Mouse (Mus musculus): ENCODE measurements around the gene Smr3a.

Smr3a gene

DNA sequence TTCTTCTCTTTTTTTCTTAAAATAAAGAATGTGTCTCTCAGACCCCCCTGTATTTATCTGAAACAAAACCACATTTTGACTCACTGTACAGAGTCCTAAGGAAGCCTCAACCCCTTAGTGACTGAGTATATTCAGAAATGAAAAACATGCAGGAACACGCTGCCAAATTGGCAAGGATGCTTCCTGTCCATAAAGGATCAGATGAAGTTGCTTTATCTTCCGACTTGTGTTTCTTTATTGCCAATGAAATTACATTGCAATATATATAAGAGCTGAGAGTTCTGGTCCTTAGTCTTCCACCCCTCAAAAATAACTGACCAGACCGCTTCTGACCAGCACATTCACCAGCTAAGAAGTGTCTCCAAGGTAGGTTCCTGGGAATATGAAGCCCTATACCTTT, at the start of gene Smr3a:
TSS of gene Smr3a (plus strand) at position 301 of the 400 bp plus-strand sequence.
- DNase-seq (ENCODE audit: low spot score): no peak

DNA sequence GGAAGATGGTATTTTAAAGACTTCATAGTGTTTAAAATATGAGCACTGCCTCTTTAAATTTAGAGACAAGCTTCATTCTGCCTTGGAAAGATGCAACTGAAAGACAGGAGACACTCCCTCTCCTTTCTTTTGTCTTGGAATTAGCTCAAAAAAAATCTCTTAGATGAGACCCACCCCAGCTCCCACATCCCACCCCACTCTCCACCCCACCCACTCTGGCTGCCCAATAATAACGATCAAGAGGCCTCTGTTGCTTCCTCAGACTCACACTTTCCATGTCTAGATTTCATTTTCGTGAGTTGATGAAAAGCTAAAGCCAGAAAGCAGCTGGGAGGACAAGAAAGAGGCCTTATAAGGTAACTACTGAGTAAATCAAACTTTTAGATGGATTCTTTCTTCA, 33.1 kb upstream of the Smr3a start, which contains the start of the genes 2310003L06Rik and Gm28434:
TSS of gene 2310003L06Rik (plus strand) at position 259 of the 400 bp plus-strand sequence.
TSS of gene Gm28434 (plus strand) at position 317 of the 400 bp plus-strand sequence.
- DNase-seq (ENCODE audit: low spot score): no peak

DNA sequence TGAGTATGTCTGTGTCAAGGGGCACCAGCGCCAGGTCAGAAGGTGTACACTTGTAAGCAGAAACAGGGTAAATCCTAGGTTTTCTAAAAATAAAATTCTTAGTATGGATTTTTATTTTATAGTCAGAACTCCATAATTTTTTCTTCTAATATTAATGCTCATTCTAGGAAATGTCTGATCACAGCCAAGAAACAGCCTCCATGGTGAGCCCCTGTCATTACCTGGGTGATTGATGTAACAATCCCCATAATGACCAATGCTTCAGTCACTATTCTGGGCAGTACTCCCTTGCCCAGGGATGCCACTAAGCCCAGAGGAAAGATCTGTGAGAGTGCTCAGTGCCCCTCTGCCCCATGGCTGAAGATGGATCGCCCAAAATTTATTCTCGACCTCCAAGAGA, 23.2 kb upstream of the Smr3a start, which contains the start of gene Cabs1:
TSS of gene Cabs1 (plus strand) at position 301 of the 400 bp plus-strand sequence.
- DNase-seq (ENCODE audit: low spot score): no peak

DNA sequence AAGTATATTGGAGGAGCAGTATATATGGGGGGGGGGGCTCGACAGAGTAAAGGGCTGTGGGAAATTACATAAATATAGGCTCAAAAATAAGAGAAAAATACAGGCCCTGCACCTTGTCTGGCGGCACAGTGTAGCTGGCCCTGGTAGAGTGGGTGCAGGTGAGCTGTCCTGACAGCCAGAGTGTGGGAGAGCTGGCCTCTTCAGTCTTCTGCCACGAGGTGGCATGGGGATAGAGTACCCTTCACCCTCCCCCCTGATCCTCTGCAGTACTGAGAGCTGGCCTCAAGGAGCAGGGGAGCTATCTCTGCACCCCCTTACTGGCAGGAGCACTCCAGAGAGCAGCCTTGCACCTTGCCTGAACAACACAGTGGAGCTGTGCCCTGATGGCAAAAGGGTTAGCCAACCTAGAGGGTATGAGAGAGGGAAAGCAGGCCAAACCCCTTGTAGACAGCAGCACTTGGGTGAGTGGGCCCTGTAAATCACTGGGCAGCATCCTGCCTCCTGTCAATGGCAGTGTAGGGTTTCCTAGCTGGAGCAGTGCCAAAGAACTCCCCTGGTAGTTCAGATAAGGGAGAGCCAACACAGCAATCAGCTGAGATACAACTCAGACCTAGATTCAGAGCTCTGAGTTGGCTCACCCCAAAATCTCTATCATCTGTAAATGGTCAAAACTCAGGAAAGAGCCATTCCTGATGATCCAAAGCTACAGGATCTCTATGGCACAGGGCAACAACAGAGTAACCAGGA, 19.7 kb upstream of the Smr3a start:
- no peak for DNase-seq (ENCODE audit: low spot score)

DNA sequence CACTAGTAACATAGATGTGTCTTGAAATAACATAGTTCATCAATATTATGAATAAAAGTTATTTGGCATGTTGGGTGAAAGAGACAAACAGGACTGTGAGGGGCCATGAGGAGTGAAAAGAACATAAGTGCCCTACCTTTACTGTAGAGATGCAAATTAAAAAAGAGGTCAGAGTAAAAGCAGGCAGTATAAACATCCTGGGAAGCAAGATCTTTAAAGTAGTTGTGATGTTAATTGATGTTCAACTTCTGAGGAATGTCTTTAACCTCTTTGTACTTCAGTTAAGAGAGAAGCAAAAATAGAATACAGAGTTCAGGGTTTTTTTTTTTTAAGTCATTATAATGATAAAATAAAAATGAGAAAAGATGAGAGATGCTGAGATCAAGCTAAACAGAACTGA, 2.9 kb downstream of the Smr3a start:
- no peak for DNase-seq (ENCODE audit: low spot score)
